Mouse (Mus musculus) C2C12 (cell line): ENCODE measurements around the gene Slc16a3.

ENCODE experiments used
- CEBPB ChIP-seq: IDR thresholded peaks from one replicate; pipeline ENCODE4 v1.6.1; 2011; ENCODE audit warnings: low read depth, mild to moderate bottlenecking, control low read depth, moderate library complexity
- CTCF ChIP-seq: IDR thresholded peaks from one replicate; pipeline ENCODE4 v1.5.1; 2011; ENCODE audit not compliant: control insufficient read depth, insufficient read depth, insufficient read length
- MAX ChIP-seq: IDR thresholded peaks from one replicate; pipeline ENCODE4 v1.6.1; 2011; ENCODE audit warnings: mild to moderate bottlenecking, control low read depth
- MYOD1 ChIP-seq: IDR thresholded peaks from one replicate; pipeline ENCODE4 v1.6.1; 2011; ENCODE audit warnings: low read depth; ENCODE audit not compliant: control insufficient read depth, insufficient read length

- TF ChIP-seq CTCF (no peak), MAX (no peak), MYOD1 (no peak), CEBPB (no peak)
These were observed 56.0 kb downstream of the Slc16a3 start for GRCm38 (mm10) chr11:121004281-121004680.
